Mouse (Mus musculus): ENCODE results near the gene Pxylp1. TPM values are rescaled to one million over a fixed set of nuclear protein-coding genes. Genes with fewer than 3 reads are reported as not detected.

The Pxylp1 gene
- polyA plus RNA-seq, 1 experiment = 40.1 TPM

DNA sequence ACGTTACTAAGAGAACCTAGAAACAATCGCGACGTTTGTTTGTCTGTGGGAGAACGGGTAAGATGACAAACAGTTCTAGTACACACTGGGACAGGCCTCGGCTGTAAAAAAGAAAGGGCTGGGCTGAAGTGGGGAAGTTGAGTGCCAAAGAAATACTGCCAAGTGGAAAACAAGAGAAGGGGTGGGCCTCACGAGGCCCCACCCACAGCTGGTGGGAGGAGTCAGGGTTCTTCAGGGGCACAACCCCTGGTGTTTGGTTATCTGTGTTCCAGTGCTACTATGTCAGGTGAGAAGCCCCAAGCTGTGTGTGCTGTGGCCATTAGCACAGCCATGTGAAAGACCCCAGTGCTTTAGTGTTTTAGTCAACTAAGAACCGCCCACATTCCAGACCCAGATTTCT, 22.4 kb downstream of the Pxylp1 start:
- no peak for DNase-seq (ENCODE audit: low read depth)
- TF ChIP-seq POLR2A (IDR thresholded peaks at IDR 0.05; ENCODE audit: borderline replicate concordance, extremely low read depth, insufficient read depth, insufficient read length, poor library complexity, severe bottlenecking) = no peak
- no peak for TF ChIP-seq CTCF (IDR thresholded peaks at IDR 0.05; ENCODE audit: borderline replicate concordance, extremely low read depth, insufficient read depth, insufficient read length)

DNA sequence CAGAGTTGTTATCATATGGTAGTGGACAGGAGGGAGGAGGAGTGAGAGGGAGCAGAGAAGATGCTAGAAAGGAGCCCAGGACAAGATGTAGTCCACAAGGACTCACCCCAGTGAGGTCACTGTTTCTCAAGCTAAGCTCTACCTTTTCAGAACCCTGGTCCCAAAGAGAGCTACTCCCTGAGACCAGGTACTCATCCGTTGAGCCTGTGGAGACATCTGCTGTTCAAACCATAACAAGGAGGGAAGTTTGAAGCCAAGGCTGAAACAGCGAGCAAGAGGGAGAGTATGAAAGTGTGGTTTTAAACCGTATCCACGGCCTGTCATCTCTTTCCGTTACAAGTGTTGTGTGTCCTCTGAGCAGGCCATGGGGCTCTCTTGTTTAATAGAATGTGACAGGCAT, 22.9 kb downstream of the Pxylp1 start:
- TF ChIP-seq CTCF (IDR thresholded peaks at IDR 0.05; ENCODE audit: borderline replicate concordance, extremely low read depth, insufficient read depth, insufficient read length) = no peak
- no peak for TF ChIP-seq POLR2A (IDR thresholded peaks at IDR 0.05; ENCODE audit: borderline replicate concordance, extremely low read depth, insufficient read depth, insufficient read length, poor library complexity, severe bottlenecking)
- no peak for DNase-seq (ENCODE audit: low read depth)

DNA sequence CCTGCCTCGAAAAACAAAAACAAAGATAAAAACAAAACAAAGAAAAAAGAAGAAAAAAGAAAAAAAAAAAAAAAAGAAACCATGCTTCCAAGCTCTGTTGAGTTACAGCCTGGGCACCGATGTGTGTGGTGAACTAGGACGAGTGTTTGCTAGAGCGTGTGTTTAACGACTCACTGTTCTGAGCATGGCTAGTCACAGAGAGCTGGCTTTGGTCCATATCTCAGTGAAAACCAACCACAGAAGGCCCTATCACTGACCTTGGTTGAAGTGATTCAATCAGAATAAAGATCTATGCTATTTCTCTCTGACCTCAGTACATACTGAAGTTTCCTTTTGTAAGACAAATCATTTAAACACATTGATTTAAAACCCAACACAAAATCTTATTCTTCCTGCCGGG, 23.9 kb downstream of the Pxylp1 start:
- DNase-seq (ENCODE audit: low read depth) = no peak
- no peak for TF ChIP-seq POLR2A (IDR thresholded peaks at IDR 0.05; ENCODE audit: borderline replicate concordance, extremely low read depth, insufficient read depth, insufficient read length, poor library complexity, severe bottlenecking)
- TF ChIP-seq CTCF (IDR thresholded peaks at IDR 0.05; ENCODE audit: borderline replicate concordance, extremely low read depth, insufficient read depth, insufficient read length) = no peak

GRCm38 (mm10) chr9:96867165-96867564, 25.3 kb downstream of the Pxylp1 start:
- TF ChIP-seq POLR2A (IDR thresholded peaks at IDR 0.05; ENCODE audit: borderline replicate concordance, extremely low read depth, insufficient read depth, insufficient read length, poor library complexity, severe bottlenecking) (no peak), CTCF (IDR thresholded peaks at IDR 0.05; ENCODE audit: borderline replicate concordance, extremely low read depth, insufficient read depth, insufficient read length) (no peak)
- no peak for DNase-seq (ENCODE audit: low read depth)

- no peak for DNase-seq (ENCODE audit: low read depth)
- TF ChIP-seq CTCF (IDR thresholded peaks at IDR 0.05; ENCODE audit: borderline replicate concordance, extremely low read depth, insufficient read depth, insufficient read length) = no peak
These were observed 26.3 kb downstream of the Pxylp1 start for GRCm38 (mm10) chr9:96866196-96866595.

DNA sequence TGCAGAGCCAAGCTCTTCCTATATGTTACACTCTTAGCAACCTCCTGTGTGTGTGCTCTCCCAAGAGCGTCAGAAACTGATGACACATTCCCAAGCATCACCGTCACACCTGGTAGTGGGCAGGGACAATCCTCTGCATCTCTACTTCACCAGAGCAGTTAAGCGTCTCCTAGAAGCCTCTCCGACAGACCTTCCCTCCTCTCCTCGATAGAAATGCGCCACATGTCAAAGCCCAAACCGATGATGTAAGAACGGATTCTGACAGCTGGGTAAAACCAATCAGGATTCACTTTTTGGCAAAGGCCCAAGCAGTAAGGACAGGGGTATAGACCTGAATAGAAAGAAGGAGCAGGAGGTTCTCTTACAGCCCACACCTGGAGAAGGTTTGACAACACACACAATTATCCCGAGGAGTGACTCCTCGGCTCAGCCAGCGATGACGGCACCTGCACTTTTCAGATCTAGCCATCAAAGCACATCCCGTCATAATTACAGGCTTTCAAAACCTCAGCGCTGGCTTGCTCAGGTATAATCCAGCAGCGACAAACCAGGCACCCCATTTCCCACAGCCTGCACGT, 26.9 kb downstream of the Pxylp1 start:
- TF ChIP-seq CTCF (IDR thresholded peaks at IDR 0.05; ENCODE audit: borderline replicate concordance, extremely low read depth, insufficient read depth, insufficient read length) (no peak), POLR2A (IDR thresholded peaks at IDR 0.05; ENCODE audit: borderline replicate concordance, extremely low read depth, insufficient read depth, insufficient read length, poor library complexity, severe bottlenecking) (no peak)
- peak; percentile 84 for DNase-seq (ENCODE audit: low read depth)

DNA sequence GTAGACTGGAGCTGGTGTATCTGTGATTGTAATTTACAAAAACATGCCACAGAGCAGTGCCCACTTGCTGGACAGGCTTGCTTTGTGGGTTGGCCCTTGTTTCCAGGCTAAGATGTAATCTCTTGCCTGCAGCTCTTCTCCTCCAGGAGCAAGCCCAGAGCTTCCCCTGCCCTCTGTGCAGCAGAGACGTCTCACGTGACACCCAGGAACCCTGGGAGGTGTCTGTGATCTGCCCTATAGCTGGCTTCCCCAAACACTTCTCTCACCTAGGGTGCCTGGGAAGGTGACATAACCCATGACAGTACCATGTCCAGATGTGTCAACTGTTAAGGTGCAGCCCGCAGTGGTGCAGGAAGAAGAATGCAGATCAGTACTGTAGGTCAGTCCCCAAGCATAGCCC, 28.9 kb downstream of the Pxylp1 start:
- TF ChIP-seq POLR2A (IDR thresholded peaks at IDR 0.05; ENCODE audit: borderline replicate concordance, extremely low read depth, insufficient read depth, insufficient read length, poor library complexity, severe bottlenecking) = no peak
- no peak for TF ChIP-seq CTCF (IDR thresholded peaks at IDR 0.05; ENCODE audit: borderline replicate concordance, extremely low read depth, insufficient read depth, insufficient read length)

DNA sequence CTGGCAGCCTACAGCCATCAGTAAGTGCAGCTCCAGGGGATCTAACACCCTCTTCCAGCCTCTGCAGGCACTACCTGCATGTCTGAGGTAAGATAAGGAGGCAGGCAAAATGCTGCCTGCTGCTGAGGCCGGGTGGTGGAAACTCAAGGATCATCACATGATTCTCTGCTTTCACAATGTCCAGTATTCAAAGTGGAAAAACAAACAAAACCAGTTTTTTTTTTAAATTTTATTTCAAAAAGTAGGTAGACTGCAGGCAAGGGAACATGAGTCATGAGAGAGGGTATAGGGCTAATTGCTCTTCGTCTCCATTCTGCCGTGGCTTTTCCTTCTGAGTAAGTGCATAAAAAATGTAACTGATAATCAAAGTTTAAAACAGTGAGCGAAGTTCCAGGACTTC, 29.6 kb downstream of the Pxylp1 start:
- DNase-seq (ENCODE audit: low read depth) = no peak
- TF ChIP-seq POLR2A (IDR thresholded peaks at IDR 0.05; ENCODE audit: borderline replicate concordance, extremely low read depth, insufficient read depth, insufficient read length, poor library complexity, severe bottlenecking) (no peak), CTCF (IDR thresholded peaks at IDR 0.05; ENCODE audit: borderline replicate concordance, extremely low read depth, insufficient read depth, insufficient read length) (no peak)

More for the DNA sequence above, 28.9 kb downstream of the Pxylp1 start:
- no peak for DNase-seq (ENCODE audit: low read depth)

DNA sequence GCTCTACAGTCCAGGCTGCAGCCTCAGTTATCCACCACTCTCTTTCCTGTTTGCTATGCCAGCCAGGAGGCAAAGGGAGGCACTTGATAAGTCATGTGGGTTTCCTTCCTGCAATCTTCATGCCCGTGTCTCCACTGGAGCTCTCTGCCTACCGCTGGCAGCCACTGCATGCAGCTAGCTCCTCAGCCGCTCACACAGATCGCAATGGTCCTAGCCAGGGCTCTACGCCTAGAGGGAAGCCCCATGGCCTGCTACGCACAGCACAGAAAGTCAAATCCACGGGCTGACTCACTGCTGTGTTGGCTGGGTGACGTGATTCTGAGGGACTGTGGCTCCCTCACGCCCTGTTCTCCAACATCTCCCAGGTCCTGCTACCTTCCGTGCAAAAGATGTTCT, 31.4 kb downstream of the Pxylp1 start:
- no peak for DNase-seq (ENCODE audit: low read depth)
- TF ChIP-seq POLR2A (IDR thresholded peaks at IDR 0.05; ENCODE audit: borderline replicate concordance, extremely low read depth, insufficient read depth, insufficient read length, poor library complexity, severe bottlenecking) = no peak
- no peak for TF ChIP-seq CTCF (IDR thresholded peaks at IDR 0.05; ENCODE audit: borderline replicate concordance, extremely low read depth, insufficient read depth, insufficient read length)

- TF ChIP-seq CTCF (IDR thresholded peaks at IDR 0.05; ENCODE audit: borderline replicate concordance, extremely low read depth, insufficient read depth, insufficient read length) (no peak), POLR2A (IDR thresholded peaks at IDR 0.05; ENCODE audit: borderline replicate concordance, extremely low read depth, insufficient read depth, insufficient read length, poor library complexity, severe bottlenecking) (no peak)
- no peak for DNase-seq (ENCODE audit: low read depth)
These were observed 31.9 kb downstream of the Pxylp1 start for GRCm38 (mm10) chr9:96860380-96861091.

DNA sequence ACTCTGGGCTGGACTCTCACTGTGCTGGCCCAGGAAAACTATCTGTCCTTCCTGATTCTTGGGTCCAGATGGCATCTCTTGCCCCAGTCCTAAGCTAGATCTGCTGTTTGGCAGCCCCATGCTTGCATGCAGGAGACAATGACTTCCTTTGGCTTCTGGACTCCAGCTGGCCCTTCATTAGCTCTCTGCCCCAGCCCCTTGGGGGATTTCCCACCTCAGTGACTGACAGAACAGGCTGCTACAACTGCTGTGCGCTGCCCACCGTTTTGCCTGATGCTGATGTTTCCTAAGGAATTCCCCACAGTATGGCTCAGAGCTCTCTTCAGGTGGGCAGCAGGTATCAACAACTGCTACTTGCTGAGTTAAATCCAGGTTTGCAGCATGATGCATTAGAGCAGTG, 33.4 kb downstream of the Pxylp1 start:
- no peak for TF ChIP-seq CTCF (IDR thresholded peaks at IDR 0.05; ENCODE audit: borderline replicate concordance, extremely low read depth, insufficient read depth, insufficient read length)
- no peak for TF ChIP-seq POLR2A (IDR thresholded peaks at IDR 0.05; ENCODE audit: borderline replicate concordance, extremely low read depth, insufficient read depth, insufficient read length, poor library complexity, severe bottlenecking)
- DNase-seq (ENCODE audit: low read depth) = no peak

DNA sequence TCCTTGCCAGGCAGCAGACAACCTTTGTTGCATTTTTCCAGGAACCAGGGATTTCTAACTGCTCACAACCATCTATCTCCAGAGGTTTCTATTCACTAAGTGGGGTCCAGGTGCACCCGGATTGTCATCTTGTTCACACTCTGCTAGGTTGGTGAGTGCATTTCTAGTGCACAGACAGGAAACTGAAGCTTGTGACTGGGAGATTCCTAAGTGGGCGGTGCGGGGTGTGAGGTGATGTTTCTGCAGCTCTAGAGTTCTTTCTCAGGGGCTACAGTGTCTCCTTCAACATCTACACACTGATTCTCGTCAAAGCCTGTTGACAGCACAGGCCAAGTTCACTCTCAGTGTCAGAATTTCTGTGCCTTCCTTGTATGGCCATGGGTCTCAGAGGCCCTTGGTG, 34.6 kb downstream of the Pxylp1 start:
- TF ChIP-seq POLR2A (IDR thresholded peaks at IDR 0.05; ENCODE audit: borderline replicate concordance, extremely low read depth, insufficient read depth, insufficient read length, poor library complexity, severe bottlenecking) = no peak
- TF ChIP-seq CTCF (IDR thresholded peaks at IDR 0.05; ENCODE audit: borderline replicate concordance, extremely low read depth, insufficient read depth, insufficient read length) = no peak
- no peak for DNase-seq (ENCODE audit: low read depth)

Measured in brain, embryonic 14.5 days (tissue).